Mouse (Mus musculus) erythroblast, embryonic 14.5 days (primary cell): Measurements from ENCODE around the gene Sun1.

ENCODE experiments used
- GATA1 ChIP-seq: IDR thresholded peaks from 2 replicates; pipeline ENCODE4 v1.6.1; 2012; ENCODE audit warnings: low read length, inconsistent platforms, mixed read lengths
- TAL1 ChIP-seq: IDR thresholded peaks from 3 replicates; pipeline ENCODE4 v1.6.1; 2012; ENCODE audit warnings: low read length, inconsistent platforms, mixed read lengths

DNA sequence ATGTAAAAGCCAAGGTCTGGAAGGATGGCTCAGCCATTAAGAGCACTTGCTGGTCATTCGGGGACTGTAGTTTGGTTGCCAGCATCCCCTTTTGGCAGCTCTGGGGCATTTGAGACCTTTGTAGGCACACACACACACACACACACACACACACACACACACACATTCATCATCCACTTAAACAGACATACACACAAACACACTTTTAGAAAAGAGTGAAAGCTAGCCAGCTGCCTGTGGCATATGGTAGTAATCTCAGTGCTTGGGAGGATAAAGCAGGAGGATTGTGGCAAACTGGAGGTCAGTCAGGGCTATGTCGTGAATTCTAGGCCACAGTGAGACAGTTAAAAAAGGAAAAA is 822 bp upstream of the Sun1 start:
- TF ChIP-seq TAL1 (no peak), GATA1 (no peak)
